Mouse (Mus musculus) monocyte, adult 59 days (primary cell): Measurements from ENCODE around the gene Ano7. TPM values are rescaled to one million over a fixed set of nuclear protein-coding genes. Genes with fewer than 3 reads are reported as not detected.

ENCODE experiments used
- total RNA-seq, 2 experiments: library from RNA; stranded (reverse); gene quantifications; one replicate each; pipeline ENCODE4 v1.2.4; 2023

Gene Ano7
- total RNA-seq, result not detected

GRCm38 (mm10) chr1:93373665-93374064 lies at the start of gene Ano7:
Gene Ano7, plus strand, starts transcription at chr1:93373930.

GRCm38 (mm10) chr1:93342648-93343503 lies 30.9 kb upstream of the Ano7 start, which contains the start of the genes Ppp1r7 and Pask:
Gene Ppp1r7, plus strand, starts transcription at chr1:93342854.
Gene Pask, minus strand, starts transcription at chr1:93343482.

Other genes starting within 250 kb of the Ano7 start
- gene Agxt, start 238.7 kb upstream of the Ano7 start, total RNA-seq, result not detected
- gene 2310007B03Rik, start 213.0 kb upstream of the Ano7 start, total RNA-seq, result not detected
- under 1 TPM; 0.21 to 0.27 TPM for gene Crocc2, start 205.2 kb upstream of the Ano7 start, total RNA-seq
- 10 to 100 TPM in 1 of 2 experiments, 1 to 10 TPM in 1; 9.2 to 12.2 TPM for gene Sned1, start 138.1 kb upstream of the Ano7 start, total RNA-seq
- 1 to 10 TPM; 5.8 to 8.0 TPM for gene Mterf4, start 68.0 kb upstream of the Ano7 start, total RNA-seq
- 10 to 100 TPM; 14.2 to 14.3 TPM for gene Ppp1r7, start 31.1 kb upstream of the Ano7 start, total RNA-seq
- 1 to 10 TPM in 1 of 2 experiments, under 1 TPM in 1; 0.64 to 2.0 TPM for gene Pask, start 30.4 kb upstream of the Ano7 start, total RNA-seq
- gene Hdlbp, start 104.9 kb downstream of the Ano7 start, total RNA-seq, result 100 to 1,000 TPM; 182 to 208 TPM
- gene Farp2, start 138.1 kb downstream of the Ano7 start, total RNA-seq, result 1 to 10 TPM; 9.0 to 9.3 TPM